Mouse (Mus musculus): ENCODE data around the gene Ptprr.
A peak's percentile ranks its signal among the peaks of the same experiment; 100 is the strongest.

The Ptprr gene

GRCm38 (mm10) chr10:116206449-116206848, 188.4 kb downstream of the Ptprr start:
- Histone ChIP-seq H3K9me3 (ENCODE audit: low read length) (no peaks in the 10 kb centered on the region), H3K27me3 (ENCODE audit: insufficient read depth, low read length) (no peaks in the 10 kb centered on the region), H3K4me1 (replicated peaks; ENCODE audit: low read depth, low read length) (no peaks in the 10 kb centered on the region), H3K4me3 (replicated peaks; ENCODE audit: low read length) (no peak overlapping the region), H3K36me3 (ENCODE audit: insufficient read depth, low read length) (no peaks in the 10 kb centered on the region)
- no peak for TF ChIP-seq NANOG (IDR thresholded peaks at IDR 0.05; ENCODE audit: borderline replicate concordance, low read length)
- no peak for TF ChIP-seq POU5F1 (IDR thresholded peaks at IDR 0.05; ENCODE audit: borderline replicate concordance, low read length)
- TF ChIP-seq CTCF (conservative IDR thresholded peaks at IDR 0.05; ENCODE audit: low read length): no peak

- Histone ChIP-seq H3K36me3 (ENCODE audit: insufficient read depth, low read length) (no peaks in the 10 kb centered on the region), H3K27me3 (ENCODE audit: insufficient read depth, low read length) (no peaks in the 10 kb centered on the region), H3K9me3 (ENCODE audit: low read length) (no peaks in the 10 kb centered on the region), H3K4me1 (replicated peaks; ENCODE audit: low read depth, low read length) (no peaks in the 10 kb centered on the region), H3K4me3 (replicated peaks; ENCODE audit: low read length) (no peak overlapping the region)
- TF ChIP-seq NANOG (IDR thresholded peaks at IDR 0.05; ENCODE audit: borderline replicate concordance, low read length) (no peak), CTCF (conservative IDR thresholded peaks at IDR 0.05; ENCODE audit: low read length) (peak; percentile 97)
Measured at GRCm38 (mm10) chr10:116207987-116208726, 190.1 kb downstream of the Ptprr start.

GRCm38 (mm10) chr10:116208727-116209115, 190.7 kb downstream of the Ptprr start:
- Histone ChIP-seq H3K36me3 (ENCODE audit: insufficient read depth, low read length) (no peaks in the 10 kb centered on the region), H3K9me3 (ENCODE audit: low read length) (no peaks in the 10 kb centered on the region), H3K4me1 (replicated peaks; ENCODE audit: low read depth, low read length) (no peaks in the 10 kb centered on the region), H3K27me3 (ENCODE audit: insufficient read depth, low read length) (no peaks in the 10 kb centered on the region), H3K4me3 (replicated peaks; ENCODE audit: low read length) (no peak overlapping the region)
- TF ChIP-seq CTCF (conservative IDR thresholded peaks at IDR 0.05; ENCODE audit: low read length): no peak
- no peak for TF ChIP-seq NANOG (IDR thresholded peaks at IDR 0.05; ENCODE audit: borderline replicate concordance, low read length)
- no peak for TF ChIP-seq POU5F1 (IDR thresholded peaks at IDR 0.05; ENCODE audit: borderline replicate concordance, low read length)

GRCm38 (mm10) chr10:116212127-116212526, 194.1 kb downstream of the Ptprr start:
- H3K27me3 ChIP-seq (ENCODE audit: insufficient read depth, low read length): no peaks in the 10 kb centered on the region
- 0 out of 2 replicates have a peak, but pooled peaks have one; percentile 9 for TF ChIP-seq CTCF (conservative IDR thresholded peaks at IDR 0.05; ENCODE audit: low read length)
- no peak for TF ChIP-seq NANOG (IDR thresholded peaks at IDR 0.05; ENCODE audit: borderline replicate concordance, low read length)
- no peak for TF ChIP-seq POU5F1 (IDR thresholded peaks at IDR 0.05; ENCODE audit: borderline replicate concordance, low read length)
- no peaks in the 10 kb centered on the region for H3K9me3 ChIP-seq (ENCODE audit: low read length)

GRCm38 (mm10) chr10:116220336-116221118, 202.5 kb downstream of the Ptprr start:
- TF ChIP-seq CTCF (conservative IDR thresholded peaks at IDR 0.05; ENCODE audit: low read length) (no peak), POU5F1 (IDR thresholded peaks at IDR 0.05; ENCODE audit: borderline replicate concordance, low read length) (no peak), NANOG (IDR thresholded peaks at IDR 0.05; ENCODE audit: borderline replicate concordance, low read length) (no peak)
- H3K4me3 ChIP-seq (replicated peaks; ENCODE audit: low read length): no peak overlapping the region
- no peaks in the 10 kb centered on the region for H3K36me3 ChIP-seq (ENCODE audit: insufficient read depth, low read length)
- no peaks in the 10 kb centered on the region for H3K27me3 ChIP-seq (ENCODE audit: insufficient read depth, low read length)
- no peaks in the 10 kb centered on the region for H3K4me1 ChIP-seq (replicated peaks; ENCODE audit: low read depth, low read length)
- no peaks in the 10 kb centered on the region for H3K9me3 ChIP-seq (ENCODE audit: low read length)

More at GRCm38 (mm10) chr10:116212127-116212526, 194.1 kb downstream of the Ptprr start:
- Histone ChIP-seq H3K4me1 (replicated peaks; ENCODE audit: low read depth, low read length) (no peaks in the 10 kb centered on the region), H3K4me3 (replicated peaks; ENCODE audit: low read length) (no peak overlapping the region), H3K36me3 (ENCODE audit: insufficient read depth, low read length) (no peaks in the 10 kb centered on the region)

GRCm38 (mm10) chr10:116235299-116235698, 217.3 kb downstream of the Ptprr start:
- no peaks in the 10 kb centered on the region for H3K9me3 ChIP-seq (ENCODE audit: low read length)
- no peaks in the 10 kb centered on the region for H3K36me3 ChIP-seq (ENCODE audit: insufficient read depth, low read length)
- H3K4me3 ChIP-seq (replicated peaks; ENCODE audit: low read length): no peak overlapping the region
- H3K27me3 ChIP-seq (ENCODE audit: insufficient read depth, low read length): no peaks in the 10 kb centered on the region
- TF ChIP-seq POU5F1 (IDR thresholded peaks at IDR 0.05; ENCODE audit: borderline replicate concordance, low read length) (no peak), CTCF (conservative IDR thresholded peaks at IDR 0.05; ENCODE audit: low read length) (no peak), NANOG (IDR thresholded peaks at IDR 0.05; ENCODE audit: borderline replicate concordance, low read length) (no peak)
- H3K4me1 ChIP-seq (replicated peaks; ENCODE audit: low read depth, low read length): peaks cover 8% of the 10 kb centered on the region

- H3K36me3 ChIP-seq (ENCODE audit: insufficient read depth, low read length): no peaks in the 10 kb centered on the region
- no peaks in the 10 kb centered on the region for H3K27me3 ChIP-seq (ENCODE audit: insufficient read depth, low read length)
- 0 out of 2 replicates have a peak, but pooled peaks cover 3% of the 10 kb centered on the region for H3K4me1 ChIP-seq (replicated peaks; ENCODE audit: low read depth, low read length)
- H3K9me3 ChIP-seq (ENCODE audit: low read length): peaks cover 5% of the 10 kb centered on the region; the same call in 1 of the 2 replicates
- TF ChIP-seq POU5F1 (IDR thresholded peaks at IDR 0.05; ENCODE audit: borderline replicate concordance, low read length) (no peak), NANOG (IDR thresholded peaks at IDR 0.05; ENCODE audit: borderline replicate concordance, low read length) (no peak), CTCF (conservative IDR thresholded peaks at IDR 0.05; ENCODE audit: low read length) (no peak)
- H3K4me3 ChIP-seq (replicated peaks; ENCODE audit: low read length): no peak overlapping the region
Measured at GRCm38 (mm10) chr10:116242200-116242599, 224.2 kb downstream of the Ptprr start.

GRCm38 (mm10) chr10:116243373-116243772, 225.4 kb downstream of the Ptprr start:
- TF ChIP-seq POU5F1 (IDR thresholded peaks at IDR 0.05; ENCODE audit: borderline replicate concordance, low read length): no peak
- no peak for TF ChIP-seq NANOG (IDR thresholded peaks at IDR 0.05; ENCODE audit: borderline replicate concordance, low read length)
- no peak for TF ChIP-seq CTCF (conservative IDR thresholded peaks at IDR 0.05; ENCODE audit: low read length)
- no peaks in the 10 kb centered on the region for H3K36me3 ChIP-seq (ENCODE audit: insufficient read depth, low read length)
- no peaks in the 10 kb centered on the region for H3K27me3 ChIP-seq (ENCODE audit: insufficient read depth, low read length)
- H3K9me3 ChIP-seq (ENCODE audit: low read length): peaks cover 8% of the 10 kb centered on the region; the same call in 1 of the 2 replicates
- no peak overlapping the region for H3K4me3 ChIP-seq (replicated peaks; ENCODE audit: low read length)
- 0 out of 2 replicates have a peak, but pooled peaks cover 3% of the 10 kb centered on the region for H3K4me1 ChIP-seq (replicated peaks; ENCODE audit: low read depth, low read length)

All from E14TG2a.4 (cell line).